Mouse (Mus musculus): ENCODE data around the gene Slc16a10. TPM values are rescaled to one million over a fixed set of nuclear protein-coding genes. Genes with fewer than 3 reads are reported as not detected.

Gene Slc16a10
- polyA plus RNA-seq, 1 experiment from 2014 or later = 26.6 TPM

DNA sequence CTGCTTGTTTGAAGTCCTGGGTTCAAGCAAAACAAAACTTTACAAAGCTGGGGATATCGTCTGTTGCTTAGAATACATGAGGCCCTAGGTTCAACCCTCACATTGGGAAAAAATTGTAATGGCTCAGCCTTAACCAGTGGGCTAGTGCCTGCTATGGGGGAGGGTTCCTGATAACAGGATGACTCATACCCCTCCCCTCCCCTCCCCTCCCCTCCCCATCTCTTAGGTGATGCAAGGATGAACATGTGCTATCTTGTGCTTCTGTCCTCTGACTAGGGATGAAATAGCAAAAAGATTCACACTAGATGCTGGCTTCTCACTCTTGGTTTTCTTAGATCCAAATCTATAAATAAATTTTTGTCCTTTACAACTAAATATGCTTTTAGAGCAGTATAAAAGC is 2.8 kb upstream of the Slc16a10 start:
- H3K4me2 ChIP-seq (ENCODE audit: low read length) = no peak overlapping the region
- H3K27me3 ChIP-seq (replicated peaks; ENCODE audit: control insufficient read depth, insufficient read depth, low read length) = no peaks in the 10 kb centered on the region
- no peaks in the 10 kb centered on the region for H3K9me3 ChIP-seq (ENCODE audit: control insufficient read depth, low read length)
- no peak overlapping the region for H3K9ac ChIP-seq (ENCODE audit: low read length)
- WGBS = 81% methylated on average over 1 of the region's 1 CpGs
- H3K27ac ChIP-seq (ENCODE audit: low read depth) = no peak overlapping the region
- H3K4me1 ChIP-seq (replicated peaks; ENCODE audit: control insufficient read depth, insufficient read depth, low read length) = no peaks in the 10 kb centered on the region; the same call in 1 of the 2 replicates
- no peak overlapping the region for H3K4me3 ChIP-seq (ENCODE audit: low read depth, low read length)
- no peak for ATAC-seq (replicated peaks; ENCODE audit: low FRiP score, low TSS enrichment, low read depth)
- DNase-seq (ENCODE audit: low spot score) = peak; percentile 23
- H3K36me3 ChIP-seq (ENCODE audit: control insufficient read depth, insufficient read depth, low read length) = no peaks in the 10 kb centered on the region

DNA sequence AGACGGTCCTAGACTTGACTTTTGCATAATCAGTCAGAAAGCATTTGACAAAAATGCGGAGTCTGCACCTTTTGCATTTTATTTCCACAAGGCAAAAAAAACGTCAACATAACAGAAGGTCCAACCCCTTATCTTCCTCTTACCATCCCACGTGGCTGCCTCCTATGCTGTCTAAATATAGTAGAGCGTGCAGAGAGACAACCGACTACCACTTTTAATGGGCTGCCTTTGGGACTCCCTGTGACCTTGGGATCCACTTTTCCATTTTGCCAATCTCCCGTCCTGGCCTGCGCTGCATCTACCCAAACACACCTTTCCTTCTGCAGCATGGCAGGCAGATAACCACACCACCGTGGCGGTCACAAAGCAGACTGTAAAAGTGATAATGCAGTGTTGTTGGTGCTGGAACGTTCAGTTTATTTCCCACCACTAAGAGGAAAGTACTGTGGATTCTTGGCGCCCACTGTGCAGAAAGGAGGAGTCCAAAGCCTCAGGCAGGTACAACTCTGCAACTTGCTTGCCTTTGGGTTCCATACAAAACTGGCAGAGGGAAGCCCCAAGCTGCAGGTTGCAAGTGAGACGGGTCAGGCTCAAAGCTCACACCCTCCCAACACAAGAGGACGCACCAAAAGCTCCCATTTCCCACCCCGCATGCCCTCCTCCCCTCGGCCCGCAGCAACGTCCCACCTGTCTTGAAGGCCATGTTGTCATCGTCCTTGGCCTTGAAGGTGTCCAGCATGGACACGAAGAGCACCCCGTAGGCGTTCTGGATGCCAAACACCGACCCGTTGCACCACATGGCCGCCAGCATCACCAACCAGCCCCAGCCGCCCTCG is 824 bp downstream of the Slc16a10 start:
- Histone ChIP-seq H3K4me2 (ENCODE audit: low read length) (peak overlapping the region; percentile 92), H3K27ac (ENCODE audit: low read depth) (no peak overlapping the region), H3K4me3 (ENCODE audit: low read depth, low read length) (peak overlapping the region; percentile 64), H3K9me3 (ENCODE audit: control insufficient read depth, low read length) (no peaks in the 10 kb centered on the region), H3K36me3 (ENCODE audit: control insufficient read depth, insufficient read depth, low read length) (no peaks in the 10 kb centered on the region), H3K9ac (ENCODE audit: low read length) (peak overlapping the region; percentile 72), H3K4me1 (replicated peaks; ENCODE audit: control insufficient read depth, insufficient read depth, low read length) (no peaks in the 10 kb centered on the region; the same call in 1 of the 2 replicates), H3K27me3 (replicated peaks; ENCODE audit: control insufficient read depth, insufficient read depth, low read length) (no peaks in the 10 kb centered on the region)
- WGBS = 17% methylated on average over 27 of the region's 27 CpGs
- peak; percentile 14; the same call in 1 of the 2 replicates for ATAC-seq (replicated peaks; ENCODE audit: low FRiP score, low TSS enrichment, low read depth)
- peak; percentile 76 for DNase-seq (ENCODE audit: low spot score)

DNA sequence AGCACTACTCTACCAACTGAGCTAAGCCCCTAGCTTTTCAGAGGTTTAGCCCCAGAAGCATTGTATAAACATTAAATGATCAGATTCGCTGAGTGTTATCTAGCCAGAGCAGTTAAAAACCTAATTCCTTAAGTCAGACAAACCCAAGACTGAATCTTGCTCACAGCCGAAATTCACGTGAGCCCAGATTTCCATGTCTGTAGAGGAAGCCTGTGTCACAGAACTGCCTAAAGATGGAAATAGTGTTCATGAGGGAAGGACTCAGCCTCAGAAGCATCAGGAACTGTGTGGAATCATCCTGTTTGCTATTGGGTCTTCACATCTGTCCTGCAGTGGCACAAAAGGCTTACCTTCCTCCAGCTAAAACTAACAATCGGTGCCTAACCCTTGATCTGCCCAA is 2.4 kb downstream of the Slc16a10 start:
- DNase-seq (ENCODE audit: low spot score) (peak; percentile 42), ATAC-seq (replicated peaks; ENCODE audit: low FRiP score, low TSS enrichment, low read depth) (no peak)
- Histone ChIP-seq H3K27me3 (replicated peaks; ENCODE audit: control insufficient read depth, insufficient read depth, low read length) (no peaks in the 10 kb centered on the region), H3K27ac (ENCODE audit: low read depth) (no peak overlapping the region), H3K9ac (ENCODE audit: low read length) (no peak overlapping the region), H3K4me1 (replicated peaks; ENCODE audit: control insufficient read depth, insufficient read depth, low read length) (no peaks in the 10 kb centered on the region; the same call in 1 of the 2 replicates), H3K9me3 (ENCODE audit: control insufficient read depth, low read length) (no peaks in the 10 kb centered on the region), H3K4me2 (ENCODE audit: low read length) (0 out of 2 replicates have a peak overlapping the region, but pooled peaks have one; percentile 92), H3K36me3 (ENCODE audit: control insufficient read depth, insufficient read depth, low read length) (no peaks in the 10 kb centered on the region), H3K4me3 (ENCODE audit: low read depth, low read length) (no peak overlapping the region)
- WGBS = 77% methylated on average over 4 of the region's 4 CpGs

DNA sequence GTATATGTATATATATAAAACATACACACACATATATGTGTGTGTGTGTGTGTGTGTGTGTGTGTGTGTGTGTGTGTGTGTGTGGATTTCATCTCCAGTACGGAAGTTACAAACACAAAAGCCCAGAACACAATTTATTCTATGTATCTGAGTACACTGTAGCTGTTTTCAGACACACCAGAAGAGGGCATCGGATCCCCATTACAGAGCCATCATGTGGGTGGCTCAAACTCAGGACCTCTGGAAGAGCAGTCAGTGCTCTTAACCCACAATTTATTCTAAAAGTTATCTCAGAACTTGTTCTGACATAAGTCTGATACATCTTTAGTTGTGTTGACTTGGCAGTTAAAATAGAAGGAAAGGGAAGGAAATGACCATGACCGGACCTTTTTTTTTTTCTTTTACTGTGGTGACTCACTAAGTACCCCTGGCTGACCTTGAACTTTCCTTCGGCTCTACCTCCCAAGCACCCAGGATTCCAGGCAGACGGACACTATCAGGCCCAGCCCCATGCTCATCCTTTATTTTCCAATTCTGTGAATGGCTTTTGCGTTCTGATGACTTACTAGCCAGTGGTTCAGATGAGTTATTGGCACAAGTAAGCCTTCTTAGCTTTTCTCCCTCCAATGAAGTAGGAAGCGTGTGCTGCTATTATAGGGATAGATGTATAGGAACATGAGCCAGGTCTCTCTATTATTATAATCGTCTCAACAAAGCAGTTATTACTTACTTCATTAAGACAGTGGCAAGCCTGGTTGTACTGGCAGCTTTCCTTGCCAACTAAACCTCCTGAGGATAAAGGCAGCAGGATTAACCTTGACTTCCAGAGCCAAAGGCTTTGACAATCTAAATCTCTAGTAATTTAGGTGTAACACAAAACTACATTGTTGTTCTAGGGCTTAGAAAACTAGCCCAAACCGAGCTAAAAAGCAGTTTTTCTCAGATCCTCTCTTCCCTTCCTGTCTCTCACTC is 6.0 kb downstream of the Slc16a10 start:
- no peak for ATAC-seq (replicated peaks; ENCODE audit: low FRiP score, low TSS enrichment, low read depth)
- no peaks in the 10 kb centered on the region; the same call in 1 of the 2 replicates for H3K4me1 ChIP-seq (replicated peaks; ENCODE audit: control insufficient read depth, insufficient read depth, low read length)
- H3K27ac ChIP-seq (ENCODE audit: low read depth) = no peak overlapping the region
- no peaks in the 10 kb centered on the region for H3K9me3 ChIP-seq (ENCODE audit: control insufficient read depth, low read length)
- no peak overlapping the region for H3K4me2 ChIP-seq (ENCODE audit: low read length)
- no peak overlapping the region for H3K4me3 ChIP-seq (ENCODE audit: low read depth, low read length)
- WGBS = 79% methylated on average over 9 of the region's 9 CpGs
- H3K9ac ChIP-seq (ENCODE audit: low read length) = no peak overlapping the region
- H3K27me3 ChIP-seq (replicated peaks; ENCODE audit: control insufficient read depth, insufficient read depth, low read length) = no peaks in the 10 kb centered on the region
- no peaks in the 10 kb centered on the region for H3K36me3 ChIP-seq (ENCODE audit: control insufficient read depth, insufficient read depth, low read length)
- DNase-seq (ENCODE audit: low spot score) = peak; percentile 42

DNA sequence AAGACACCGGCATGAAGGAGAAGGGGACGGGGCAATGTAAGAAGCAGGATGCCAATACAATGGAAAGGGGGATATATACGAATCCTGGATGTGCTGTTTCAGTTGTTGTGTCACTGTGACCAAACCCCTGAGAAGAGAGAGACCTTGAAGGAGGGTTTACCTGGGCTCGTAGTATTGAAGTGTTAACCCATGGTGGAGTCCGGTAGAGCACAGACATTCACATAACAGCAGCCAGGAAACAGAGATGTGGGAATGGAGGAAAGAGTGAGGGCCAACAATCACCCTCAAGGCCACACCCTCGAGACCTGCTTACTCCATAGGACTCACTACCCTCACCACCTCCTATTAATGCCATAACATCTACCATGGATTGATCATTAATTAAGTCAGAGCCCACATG is 7.2 kb downstream of the Slc16a10 start:
- DNase-seq (ENCODE audit: low spot score) (peak; percentile 21), ATAC-seq (replicated peaks; ENCODE audit: low FRiP score, low TSS enrichment, low read depth) (no peak)
- H3K4me2 ChIP-seq (ENCODE audit: low read length) = no peak overlapping the region
- no peak overlapping the region for H3K9ac ChIP-seq (ENCODE audit: low read length)
- no peaks in the 10 kb centered on the region for H3K27me3 ChIP-seq (replicated peaks; ENCODE audit: control insufficient read depth, insufficient read depth, low read length)
- 87% methylated on average over 6 of the region's 6 CpGs for WGBS
- no peaks in the 10 kb centered on the region for H3K4me1 ChIP-seq (replicated peaks; ENCODE audit: control insufficient read depth, insufficient read depth, low read length)
- no peak overlapping the region for H3K4me3 ChIP-seq (ENCODE audit: low read depth, low read length)
- no peak overlapping the region for H3K27ac ChIP-seq (ENCODE audit: low read depth)
- H3K9me3 ChIP-seq (ENCODE audit: control insufficient read depth, low read length) = no peaks in the 10 kb centered on the region
- no peaks in the 10 kb centered on the region for H3K36me3 ChIP-seq (ENCODE audit: control insufficient read depth, insufficient read depth, low read length)

DNA sequence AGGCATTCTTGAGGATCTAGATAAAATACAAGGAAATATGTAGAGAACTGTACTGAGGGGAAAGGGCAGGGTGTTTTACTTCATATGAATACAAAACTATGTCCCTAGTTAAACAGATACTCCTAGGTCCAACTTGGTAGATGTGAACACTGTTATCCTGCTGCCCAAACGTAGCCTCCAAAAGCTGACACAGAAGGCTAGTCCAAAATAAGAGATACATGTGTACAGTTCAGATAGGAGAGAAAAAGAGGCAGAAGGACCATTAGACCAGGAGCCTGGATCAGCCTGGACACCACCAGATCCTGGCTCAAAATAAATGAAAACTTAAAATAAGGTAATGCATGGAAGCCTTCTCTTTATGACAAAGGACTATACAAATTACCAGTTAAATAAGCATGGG is 8.4 kb downstream of the Slc16a10 start:
- DNase-seq (ENCODE audit: low spot score) = peak; percentile 24
- no peaks in the 10 kb centered on the region for H3K9me3 ChIP-seq (ENCODE audit: control insufficient read depth, low read length)
- no peak overlapping the region for H3K4me2 ChIP-seq (ENCODE audit: low read length)
- no peaks in the 10 kb centered on the region for H3K27me3 ChIP-seq (replicated peaks; ENCODE audit: control insufficient read depth, insufficient read depth, low read length)
- no peak overlapping the region for H3K9ac ChIP-seq (ENCODE audit: low read length)
- H3K36me3 ChIP-seq (ENCODE audit: control insufficient read depth, insufficient read depth, low read length) = no peaks in the 10 kb centered on the region
- ATAC-seq (replicated peaks; ENCODE audit: low FRiP score, low TSS enrichment, low read depth) = no peak
- H3K27ac ChIP-seq (ENCODE audit: low read depth) = no peak overlapping the region
- H3K4me3 ChIP-seq (ENCODE audit: low read depth, low read length) = no peak overlapping the region
- 92% methylated on average over 1 of the region's 1 CpGs for WGBS
- H3K4me1 ChIP-seq (replicated peaks; ENCODE audit: control insufficient read depth, insufficient read depth, low read length) = no peaks in the 10 kb centered on the region

DNA sequence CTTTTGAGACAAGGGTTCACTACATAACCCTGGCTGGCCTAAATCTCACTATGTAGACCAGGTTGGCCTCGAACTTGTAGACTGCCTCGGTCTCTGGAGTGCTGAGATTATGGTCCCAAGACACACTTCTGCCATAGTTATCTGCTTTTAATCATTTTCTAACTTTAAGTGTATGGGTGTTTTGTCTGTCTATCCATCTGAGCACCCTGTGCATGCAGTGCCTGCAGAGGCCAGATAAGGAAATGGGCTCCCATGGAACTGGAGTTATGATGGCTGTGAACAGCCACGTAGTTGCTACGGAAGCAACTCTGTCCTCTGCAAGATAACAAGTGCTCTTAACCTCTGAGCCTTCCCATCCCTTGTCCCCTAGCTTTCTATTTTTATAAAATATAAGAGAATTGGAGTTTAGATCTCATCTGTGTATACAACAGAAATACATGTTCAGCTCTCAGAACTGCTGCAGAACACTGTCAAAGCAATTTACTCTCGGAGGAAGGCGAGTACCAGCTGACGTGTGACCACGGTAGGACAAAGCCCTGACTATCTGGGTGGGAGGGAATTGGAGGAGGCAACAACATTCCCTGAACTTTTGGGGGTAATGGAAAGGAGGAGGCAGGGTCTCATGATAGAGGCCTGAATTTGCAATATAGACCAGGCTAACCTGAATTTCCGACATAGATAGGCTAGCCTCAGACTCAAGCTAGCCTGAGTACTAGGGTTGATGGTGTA is 10.2 kb downstream of the Slc16a10 start:
- 87% methylated on average over 9 of the region's 9 CpGs for WGBS
- Histone ChIP-seq H3K4me3 (ENCODE audit: low read depth, low read length) (no peak overlapping the region), H3K36me3 (ENCODE audit: control insufficient read depth, insufficient read depth, low read length) (no peaks in the 10 kb centered on the region), H3K27ac (ENCODE audit: low read depth) (no peak overlapping the region), H3K9ac (ENCODE audit: low read length) (no peak overlapping the region), H3K4me1 (replicated peaks; ENCODE audit: control insufficient read depth, insufficient read depth, low read length) (no peaks in the 10 kb centered on the region), H3K4me2 (ENCODE audit: low read length) (no peak overlapping the region), H3K27me3 (replicated peaks; ENCODE audit: control insufficient read depth, insufficient read depth, low read length) (no peaks in the 10 kb centered on the region), H3K9me3 (ENCODE audit: control insufficient read depth, low read length) (no peaks in the 10 kb centered on the region)
- DNase-seq (ENCODE audit: low spot score) = peak; percentile 47
- no peak for ATAC-seq (replicated peaks; ENCODE audit: low FRiP score, low TSS enrichment, low read depth)

DNA sequence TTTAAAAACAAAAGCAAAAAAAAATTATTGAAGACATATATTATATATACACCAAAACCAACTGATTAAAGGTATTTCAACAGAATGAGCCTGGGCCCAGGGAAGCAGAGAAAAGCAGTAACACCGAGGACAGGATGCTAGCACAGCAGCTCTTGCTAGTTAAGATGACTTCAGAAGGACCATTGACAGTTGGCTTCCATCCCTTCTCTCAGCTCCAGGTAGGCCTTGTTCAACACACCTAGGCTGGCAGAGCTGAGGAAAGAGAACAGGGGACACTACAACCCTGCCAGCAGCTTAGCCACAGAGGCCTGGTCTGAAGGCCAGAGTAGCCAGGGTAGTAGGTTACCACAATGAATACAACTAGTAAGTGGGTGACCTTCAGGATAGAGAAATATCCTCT is 11.9 kb downstream of the Slc16a10 start:
- H3K9me3 ChIP-seq (ENCODE audit: control insufficient read depth, low read length) = no peaks in the 10 kb centered on the region
- ATAC-seq (replicated peaks; ENCODE audit: low FRiP score, low TSS enrichment, low read depth) (no peak), DNase-seq (ENCODE audit: low spot score) (peak; percentile 33)
- H3K4me2 ChIP-seq (ENCODE audit: low read length) = no peak overlapping the region
- H3K27ac ChIP-seq (ENCODE audit: low read depth) = no peak overlapping the region
- no peaks in the 10 kb centered on the region for H3K4me1 ChIP-seq (replicated peaks; ENCODE audit: control insufficient read depth, insufficient read depth, low read length)
- no peak overlapping the region for H3K9ac ChIP-seq (ENCODE audit: low read length)
- WGBS = 82% methylated on average over 1 of the region's 1 CpGs
- H3K36me3 ChIP-seq (ENCODE audit: control insufficient read depth, insufficient read depth, low read length) = no peaks in the 10 kb centered on the region
- H3K4me3 ChIP-seq (ENCODE audit: low read depth, low read length) = no peak overlapping the region
- H3K27me3 ChIP-seq (replicated peaks; ENCODE audit: control insufficient read depth, insufficient read depth, low read length) = no peaks in the 10 kb centered on the region
